Mouse (Mus musculus): ENCODE data around the gene Lepr. TPM values are rescaled to one million over a fixed set of nuclear protein-coding genes. Genes with fewer than 3 reads are reported as not detected.

Lepr gene
- total RNA-seq, 1 experiment, result 1.3 TPM

- H3K4me3 ChIP-seq (ENCODE audit: insufficient read depth in 1 of 2, low read depth in 1 of 2, low read length in 2 of 2, poor library complexity in 1 of 2, severe bottlenecking in 1 of 2), result no peak overlapping the region
- in situ Hi-C loops (cut with MboI; ENCODE audit: low sequenced_read_pairs in 2 of 2, unreplicated experiment in 2 of 2), result no loop called here
- no peaks in the 10 kb centered on the region for H3K36me3 ChIP-seq (ENCODE audit: control insufficient read depth, insufficient read depth, low read length, poor library complexity, severe bottlenecking)
- TF ChIP-seq HCFC1 (IDR thresholded peaks at IDR 0.05; ENCODE audit: borderline replicate concordance, insufficient read depth, low read length), result no peak
- TF ChIP-seq ZC3H11A (IDR thresholded peaks at IDR 0.05; ENCODE audit: borderline replicate concordance, low read depth, low read length), result no peak
- TF ChIP-seq MAFK (IDR thresholded peaks at IDR 0.05; ENCODE audit: insufficient read depth, low read depth, low read length), result no peak
- no peak for TF ChIP-seq CHD2 (IDR thresholded peaks at IDR 0.05; ENCODE audit: low read depth, low read length)
- TF ChIP-seq ZNF384 (IDR thresholded peaks at IDR 0.05; ENCODE audit: low read depth, low read length), result no peak
- H3K27ac ChIP-seq (ENCODE audit: insufficient read depth, low read depth, low read length, poor library complexity, severe bottlenecking), result no peak overlapping the region
- no peaks in the 10 kb centered on the region for H3K4me1 ChIP-seq (ENCODE audit: control insufficient read depth in 2 of 2, insufficient read depth in 2 of 2, low read length in 2 of 2, poor library complexity in 1 of 2)
- DNase-seq (ENCODE audit: low read depth, low spot score), result no peak
- no peaks in the 10 kb centered on the region for H3K9me3 ChIP-seq (ENCODE audit: control insufficient read depth, insufficient read depth, low read depth, low read length)
- no peak overlapping the region for H3K9ac ChIP-seq (ENCODE audit: insufficient read depth, low read depth, low read length, poor library complexity, severe bottlenecking)
These were observed 6.8 kb upstream of the Lepr start for GRCm38 (mm10) chr4:101710361-101710760.

GRCm38 (mm10) chr4:101711100-101711499, 6.1 kb upstream of the Lepr start:
- Histone ChIP-seq H3K9me3 (ENCODE audit: control insufficient read depth, insufficient read depth, low read depth, low read length) (no peaks in the 10 kb centered on the region), H3K27ac (ENCODE audit: insufficient read depth, low read depth, low read length, poor library complexity, severe bottlenecking) (no peak overlapping the region), H3K9ac (ENCODE audit: insufficient read depth, low read depth, low read length, poor library complexity, severe bottlenecking) (no peak overlapping the region), H3K4me3 (ENCODE audit: insufficient read depth in 1 of 2, low read depth in 1 of 2, low read length in 2 of 2, poor library complexity in 1 of 2, severe bottlenecking in 1 of 2) (no peak overlapping the region), H3K36me3 (ENCODE audit: control insufficient read depth, insufficient read depth, low read length, poor library complexity, severe bottlenecking) (no peaks in the 10 kb centered on the region), H3K4me1 (ENCODE audit: control insufficient read depth in 2 of 2, insufficient read depth in 2 of 2, low read length in 2 of 2, poor library complexity in 1 of 2) (no peaks in the 10 kb centered on the region)
- DNase-seq (ENCODE audit: low read depth, low spot score), result no peak
- in situ Hi-C loops (cut with MboI; ENCODE audit: low sequenced_read_pairs in 2 of 2, unreplicated experiment in 2 of 2), result no loop called here
- TF ChIP-seq HCFC1 (IDR thresholded peaks at IDR 0.05; ENCODE audit: borderline replicate concordance, insufficient read depth, low read length) (no peak), ZC3H11A (IDR thresholded peaks at IDR 0.05; ENCODE audit: borderline replicate concordance, low read depth, low read length) (no peak), ZNF384 (IDR thresholded peaks at IDR 0.05; ENCODE audit: low read depth, low read length) (no peak), MAFK (IDR thresholded peaks at IDR 0.05; ENCODE audit: insufficient read depth, low read depth, low read length) (no peak), CHD2 (IDR thresholded peaks at IDR 0.05; ENCODE audit: low read depth, low read length) (no peak)

DNA sequence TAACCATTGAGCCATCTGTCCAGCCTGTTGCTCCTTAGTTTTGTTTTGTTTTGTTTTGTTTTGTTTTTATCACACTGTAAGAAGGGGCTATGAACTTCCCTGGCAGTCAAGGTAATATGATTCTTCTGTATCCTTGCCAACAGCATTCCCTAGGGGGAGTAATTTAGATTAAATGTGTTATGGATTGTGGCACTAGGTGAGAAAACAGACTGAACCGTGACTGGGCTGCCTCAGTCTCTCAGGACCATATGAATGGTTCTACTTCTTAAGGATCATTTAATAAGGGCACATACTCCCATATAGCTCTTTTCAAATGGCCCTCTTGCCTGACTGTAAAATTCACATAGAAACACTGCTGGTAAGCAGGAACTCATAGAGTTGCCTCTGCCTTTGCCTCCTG, 4.6 kb upstream of the Lepr start:
- no peak overlapping the region for H3K9ac ChIP-seq (ENCODE audit: insufficient read depth, low read depth, low read length, poor library complexity, severe bottlenecking)
- no peak overlapping the region for H3K27ac ChIP-seq (ENCODE audit: insufficient read depth, low read depth, low read length, poor library complexity, severe bottlenecking)
- no peak for DNase-seq (ENCODE audit: low read depth, low spot score)
- no peaks in the 10 kb centered on the region for H3K9me3 ChIP-seq (ENCODE audit: control insufficient read depth, insufficient read depth, low read depth, low read length)
- H3K4me1 ChIP-seq (ENCODE audit: control insufficient read depth in 2 of 2, insufficient read depth in 2 of 2, low read length in 2 of 2, poor library complexity in 1 of 2), result no peaks in the 10 kb centered on the region
- H3K36me3 ChIP-seq (ENCODE audit: control insufficient read depth, insufficient read depth, low read length, poor library complexity, severe bottlenecking), result no peaks in the 10 kb centered on the region
- no peak for TF ChIP-seq MAFK (IDR thresholded peaks at IDR 0.05; ENCODE audit: insufficient read depth, low read depth, low read length)
- no peak for TF ChIP-seq ZC3H11A (IDR thresholded peaks at IDR 0.05; ENCODE audit: borderline replicate concordance, low read depth, low read length)
- no peak for TF ChIP-seq CHD2 (IDR thresholded peaks at IDR 0.05; ENCODE audit: low read depth, low read length)
- TF ChIP-seq ZNF384 (IDR thresholded peaks at IDR 0.05; ENCODE audit: low read depth, low read length), result no peak
- no peak for TF ChIP-seq HCFC1 (IDR thresholded peaks at IDR 0.05; ENCODE audit: borderline replicate concordance, insufficient read depth, low read length)
- in situ Hi-C loops (cut with MboI; ENCODE audit: low sequenced_read_pairs in 2 of 2, unreplicated experiment in 2 of 2), result no loop called here
- no peak overlapping the region for H3K4me3 ChIP-seq (ENCODE audit: insufficient read depth in 1 of 2, low read depth in 1 of 2, low read length in 2 of 2, poor library complexity in 1 of 2, severe bottlenecking in 1 of 2)

- H3K4me3 ChIP-seq (ENCODE audit: insufficient read depth in 1 of 2, low read depth in 1 of 2, low read length in 2 of 2, poor library complexity in 1 of 2, severe bottlenecking in 1 of 2), result no peak overlapping the region
- H3K4me1 ChIP-seq (ENCODE audit: control insufficient read depth in 2 of 2, insufficient read depth in 2 of 2, low read length in 2 of 2, poor library complexity in 1 of 2), result no peaks in the 10 kb centered on the region
- H3K36me3 ChIP-seq (ENCODE audit: control insufficient read depth, insufficient read depth, low read length, poor library complexity, severe bottlenecking), result no peaks in the 10 kb centered on the region
- no peaks in the 10 kb centered on the region for H3K9me3 ChIP-seq (ENCODE audit: control insufficient read depth, insufficient read depth, low read depth, low read length)
- no peak overlapping the region for H3K27ac ChIP-seq (ENCODE audit: insufficient read depth, low read depth, low read length, poor library complexity, severe bottlenecking)
- in situ Hi-C loops (cut with MboI; ENCODE audit: low sequenced_read_pairs in 2 of 2, unreplicated experiment in 2 of 2), result no loop called here
- H3K9ac ChIP-seq (ENCODE audit: insufficient read depth, low read depth, low read length, poor library complexity, severe bottlenecking), result no peak overlapping the region
- DNase-seq (ENCODE audit: low read depth, low spot score), result no peak
- TF ChIP-seq ZC3H11A (IDR thresholded peaks at IDR 0.05; ENCODE audit: borderline replicate concordance, low read depth, low read length) (no peak), MAFK (IDR thresholded peaks at IDR 0.05; ENCODE audit: insufficient read depth, low read depth, low read length) (no peak), CHD2 (IDR thresholded peaks at IDR 0.05; ENCODE audit: low read depth, low read length) (no peak), ZNF384 (IDR thresholded peaks at IDR 0.05; ENCODE audit: low read depth, low read length) (no peak), HCFC1 (IDR thresholded peaks at IDR 0.05; ENCODE audit: borderline replicate concordance, insufficient read depth, low read length) (no peak)
These were observed 1.9 kb upstream of the Lepr start for GRCm38 (mm10) chr4:101715302-101715701.

DNA sequence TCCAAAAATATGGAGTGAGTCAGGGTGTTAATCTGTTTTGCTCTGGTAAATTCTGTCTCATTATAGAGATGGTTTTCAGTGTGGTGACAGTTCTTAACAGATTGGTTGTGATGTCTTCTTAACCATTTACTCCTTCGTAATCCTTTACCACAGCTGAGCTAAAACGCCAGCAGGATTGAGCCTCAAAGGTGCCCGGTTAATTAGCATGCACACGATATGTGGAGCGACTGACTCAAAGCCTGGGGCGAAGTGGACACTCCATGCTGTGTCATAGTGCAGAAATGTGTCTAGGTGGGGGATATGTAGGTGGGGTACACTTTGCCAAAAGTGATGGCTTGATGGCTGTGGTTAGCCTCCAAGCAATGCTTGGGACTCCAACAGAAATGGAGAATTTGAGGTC, 1.4 kb upstream of the Lepr start:
- in situ Hi-C loops (cut with MboI; ENCODE audit: low sequenced_read_pairs in 2 of 2, unreplicated experiment in 2 of 2), result no loop called here
- H3K9me3 ChIP-seq (ENCODE audit: control insufficient read depth, insufficient read depth, low read depth, low read length), result no peaks in the 10 kb centered on the region
- DNase-seq (ENCODE audit: low read depth, low spot score), result no peak
- no peaks in the 10 kb centered on the region for H3K36me3 ChIP-seq (ENCODE audit: control insufficient read depth, insufficient read depth, low read length, poor library complexity, severe bottlenecking)
- TF ChIP-seq MAFK (IDR thresholded peaks at IDR 0.05; ENCODE audit: insufficient read depth, low read depth, low read length) (no peak), CHD2 (IDR thresholded peaks at IDR 0.05; ENCODE audit: low read depth, low read length) (no peak), ZNF384 (IDR thresholded peaks at IDR 0.05; ENCODE audit: low read depth, low read length) (no peak), HCFC1 (IDR thresholded peaks at IDR 0.05; ENCODE audit: borderline replicate concordance, insufficient read depth, low read length) (no peak), ZC3H11A (IDR thresholded peaks at IDR 0.05; ENCODE audit: borderline replicate concordance, low read depth, low read length) (no peak)
- H3K27ac ChIP-seq (ENCODE audit: insufficient read depth, low read depth, low read length, poor library complexity, severe bottlenecking), result no peak overlapping the region
- H3K9ac ChIP-seq (ENCODE audit: insufficient read depth, low read depth, low read length, poor library complexity, severe bottlenecking), result no peak overlapping the region
- H3K4me1 ChIP-seq (ENCODE audit: control insufficient read depth in 2 of 2, insufficient read depth in 2 of 2, low read length in 2 of 2, poor library complexity in 1 of 2), result no peaks in the 10 kb centered on the region
- H3K4me3 ChIP-seq (ENCODE audit: insufficient read depth in 1 of 2, low read depth in 1 of 2, low read length in 2 of 2, poor library complexity in 1 of 2, severe bottlenecking in 1 of 2), result no peak overlapping the region
